Mouse (Mus musculus): Measurements from ENCODE around the gene Plekha7. TPM values are rescaled to one million over a fixed set of nuclear protein-coding genes. Genes with fewer than 3 reads are reported as not detected.
A peak's percentile ranks its signal among the peaks of the same experiment; 100 is the strongest.

Plekha7 gene
- 9.1 and 10.4 TPM in 2 replicates for polyA plus RNA-seq (2016; fragmentation: Nextera tagmentation; extraction: Ambion mirVana)

DNA sequence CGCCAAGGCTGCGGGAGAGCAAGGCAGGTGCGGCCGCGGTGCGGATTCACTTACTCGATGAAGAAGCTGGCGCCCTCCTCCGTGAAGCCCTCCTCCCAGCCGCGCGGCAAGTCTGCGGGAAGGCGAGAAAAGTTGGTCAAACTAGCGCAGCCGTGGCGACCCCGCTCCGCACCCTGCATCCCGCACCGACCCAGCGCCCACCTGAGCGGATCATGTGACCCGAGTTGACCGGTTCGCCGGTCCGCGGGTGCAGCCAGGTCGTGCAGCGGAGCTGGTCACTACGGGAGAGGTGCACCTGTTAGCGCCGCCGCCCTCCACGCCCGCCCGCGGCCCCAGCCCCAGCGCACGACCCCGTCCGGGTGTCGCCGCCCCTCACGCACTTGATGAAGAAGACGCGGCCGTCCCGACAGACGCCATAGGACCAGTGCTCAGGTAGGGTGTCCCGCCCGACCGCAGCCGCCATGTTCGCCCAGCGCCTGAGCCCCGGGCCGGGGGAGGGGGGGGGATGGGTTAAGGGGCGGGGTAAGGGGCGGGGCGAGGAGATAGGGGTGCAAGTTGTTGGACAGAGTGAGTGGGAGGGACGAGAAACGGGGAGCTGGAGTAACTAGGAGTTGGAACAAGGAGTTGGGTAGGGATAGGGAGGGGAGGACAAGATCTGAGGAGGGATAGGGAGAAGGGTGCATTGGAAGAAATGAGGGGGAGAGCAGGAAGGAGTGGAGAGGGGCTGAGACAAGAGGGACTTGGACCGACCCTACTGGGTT, at the start of gene Plekha7:
Gene Plekha7 (minus strand): TSS at position 506 of the 761 bp plus-strand sequence.
- H3K4me3 ChIP-seq: peak within 1 kb of the TSS; percentile 82
- ATAC-seq (ENCODE audit: low FRiP score, low read depth): peak; percentile 72
- H3K4me1 ChIP-seq: peaks cover 21% of the 10 kb centered on the region
- H3K9ac ChIP-seq: peak within 1 kb of the TSS; percentile 70
- H3K27ac ChIP-seq: no peak within 1 kb of the TSS
- no peaks in the 10 kb centered on the region for H3K9me3 ChIP-seq
- peak within 1 kb of the TSS; percentile 98 for H3K4me2 ChIP-seq (replicated peaks)
- under 1% methylated on average over 64 of the region's 65 CpGs for WGBS
- H3K27me3 ChIP-seq (replicated peaks): peaks cover 9% of the 10 kb centered on the region; the same call in 1 of the 2 replicates
- no peaks in the 10 kb centered on the region for H3K36me3 ChIP-seq

DNA sequence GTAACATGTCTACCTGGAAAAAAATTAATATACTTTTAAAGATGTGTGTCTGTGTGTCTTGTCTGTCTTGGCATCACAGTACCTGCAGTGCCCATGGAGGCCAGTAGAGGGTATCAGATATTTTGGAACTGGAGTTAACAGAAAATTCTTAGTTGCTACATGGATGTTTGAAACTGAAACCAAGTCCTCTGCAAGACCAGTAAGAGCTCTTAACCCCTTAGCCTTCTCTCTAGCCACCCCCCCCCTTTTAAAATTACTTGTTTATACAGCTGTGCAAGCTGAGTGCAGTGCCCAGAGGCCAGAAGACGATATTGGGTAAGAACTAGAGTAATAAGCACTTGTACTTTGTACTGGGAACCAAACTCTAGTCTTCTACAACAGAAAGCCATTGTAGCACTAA, 28.1 kb upstream of the Plekha7 start:
- Histone ChIP-seq H3K27me3 (replicated peaks) (no peaks in the 10 kb centered on the region), H3K4me1 (peaks cover 14% of the 10 kb centered on the region), H3K36me3 (peaks cover 17% of the 10 kb centered on the region), H3K27ac (no peak overlapping the region), H3K9ac (no peak overlapping the region), H3K4me2 (replicated peaks) (no peak overlapping the region), H3K9me3 (no peaks in the 10 kb centered on the region), H3K4me3 (no peak overlapping the region)
- no peak for ATAC-seq (ENCODE audit: low FRiP score, low read depth)
- 74% methylated on average over 1 of the region's 1 CpGs for WGBS

DNA sequence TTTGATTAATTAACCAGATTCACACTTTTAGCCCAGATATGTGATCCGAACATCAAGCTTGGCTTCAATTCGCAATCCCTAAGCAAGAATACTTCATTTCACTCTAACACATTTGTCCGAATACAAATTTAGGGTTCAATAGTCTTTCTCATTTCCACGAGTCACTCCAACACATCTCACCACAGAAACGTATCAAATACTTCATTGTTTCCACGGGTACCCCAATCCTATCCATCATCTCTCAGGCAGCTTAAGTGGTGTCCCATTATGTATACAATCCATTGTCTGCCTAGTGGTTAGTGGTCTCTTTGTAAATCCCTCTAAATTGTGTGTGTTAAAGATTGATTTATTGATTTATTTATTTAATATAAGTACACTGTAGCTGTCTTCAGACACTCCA, 27.0 kb upstream of the Plekha7 start:
- whole genome bisulfite sequencing: 66% methylated on average over 6 of the region's 6 CpGs
- H3K9ac ChIP-seq: no peak overlapping the region

DNA sequence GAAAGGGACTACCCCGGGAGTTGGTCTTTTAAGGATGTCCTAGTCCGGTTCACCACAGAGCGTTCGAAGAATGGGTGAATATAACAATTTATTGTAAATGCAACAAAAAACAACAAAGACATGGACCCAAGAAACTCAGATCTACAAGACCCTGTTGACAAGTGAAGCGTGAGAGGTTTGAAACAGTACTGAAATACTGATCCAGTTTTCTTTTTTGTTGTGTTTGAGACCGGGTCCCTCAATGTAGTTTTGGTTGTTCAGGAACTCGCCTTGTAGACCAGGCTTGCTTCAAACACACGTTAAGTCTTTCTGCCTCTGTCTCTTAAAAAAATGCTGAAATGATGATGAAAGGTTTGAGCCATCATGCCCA, 26.5 kb upstream of the Plekha7 start:
- H3K4me3 ChIP-seq: peak overlapping the region; percentile 68
- no peak for ATAC-seq (ENCODE audit: low FRiP score, low read depth)
- H3K27ac ChIP-seq: no peak overlapping the region
- H3K27me3 ChIP-seq (replicated peaks): no peaks in the 10 kb centered on the region
- H3K4me2 ChIP-seq (replicated peaks): peak overlapping the region; percentile 77
- no peaks in the 10 kb centered on the region for H3K9me3 ChIP-seq
- H3K4me1 ChIP-seq: peaks cover 14% of the 10 kb centered on the region
- peaks cover 30% of the 10 kb centered on the region for H3K36me3 ChIP-seq
- H3K9ac ChIP-seq: peak overlapping the region; percentile 78
- 27% methylated on average over 8 of the region's 8 CpGs for WGBS

More for the DNA sequence above, 27.0 kb upstream of the Plekha7 start:
- ATAC-seq (ENCODE audit: low FRiP score, low read depth): no peak
- Histone ChIP-seq H3K4me1 (peaks cover 14% of the 10 kb centered on the region), H3K27me3 (replicated peaks) (no peaks in the 10 kb centered on the region), H3K27ac (no peak overlapping the region), H3K4me2 (replicated peaks) (peak overlapping the region; percentile 77), H3K36me3 (peaks cover 26% of the 10 kb centered on the region), H3K4me3 (no peak overlapping the region), H3K9me3 (no peaks in the 10 kb centered on the region)

DNA sequence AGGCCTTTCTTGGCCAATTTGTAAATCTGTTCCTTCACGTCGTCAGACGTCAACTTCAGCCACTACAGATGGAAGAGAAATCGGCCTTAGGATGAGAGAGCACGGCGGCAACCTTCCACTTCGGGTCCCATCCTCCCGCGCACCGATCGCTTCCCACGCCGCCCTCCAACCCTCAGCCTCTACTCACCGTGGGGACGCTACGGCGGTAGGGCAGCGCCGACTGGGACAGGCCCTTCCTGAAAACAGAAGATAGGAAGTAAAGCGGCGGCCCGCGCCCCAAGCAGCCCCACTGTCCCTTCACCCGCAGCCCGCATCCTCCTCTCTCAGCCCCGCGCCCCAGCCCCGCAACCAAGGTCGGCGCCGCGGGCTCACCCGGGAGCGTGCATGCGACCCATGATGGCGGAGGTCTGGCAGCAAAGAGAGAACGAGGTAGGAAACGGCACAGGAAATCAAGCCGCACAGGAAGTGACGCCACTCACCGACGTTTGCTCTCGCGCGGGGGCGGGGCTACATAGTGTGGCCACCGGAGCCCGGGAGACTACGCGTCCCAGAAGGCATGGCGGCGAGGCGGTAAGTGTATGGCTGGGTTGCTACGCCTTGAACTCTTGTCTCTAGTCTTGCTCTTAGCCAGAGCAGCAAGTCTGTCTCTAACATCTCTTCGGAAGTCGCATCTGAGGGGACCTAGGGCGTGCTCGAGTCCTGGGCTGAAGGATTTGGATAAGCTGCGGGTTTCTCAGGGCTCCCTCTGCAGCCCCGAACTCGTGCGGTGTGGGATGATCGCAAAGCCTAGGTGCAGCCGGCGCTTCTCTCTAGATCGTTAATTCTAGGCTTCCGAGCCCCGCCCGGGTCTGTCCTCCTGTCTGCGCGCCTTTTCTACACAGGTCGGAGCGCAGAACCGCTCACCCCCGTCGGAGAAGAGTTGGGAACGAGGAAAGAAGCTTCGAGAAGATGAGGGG, 25.8 kb upstream of the Plekha7 start, which contains the start of gene Rps13:
Gene Rps13 (minus strand): TSS at position 483 of the 956 bp plus-strand sequence.
- ATAC-seq (ENCODE audit: low FRiP score, low read depth): peak; percentile 99
- Histone ChIP-seq H3K27me3 (replicated peaks) (no peaks in the 10 kb centered on the region), H3K4me2 (replicated peaks) (peak within 1 kb of the TSS; percentile 77), H3K4me1 (peaks cover 14% of the 10 kb centered on the region), H3K9me3 (no peaks in the 10 kb centered on the region), H3K27ac (no peak within 1 kb of the TSS), H3K4me3 (peak within 1 kb of the TSS; percentile 68), H3K9ac (peak within 1 kb of the TSS; percentile 78), H3K36me3 (peaks cover 33% of the 10 kb centered on the region)
- under 1% methylated on average over 78 of the region's 78 CpGs for WGBS

DNA sequence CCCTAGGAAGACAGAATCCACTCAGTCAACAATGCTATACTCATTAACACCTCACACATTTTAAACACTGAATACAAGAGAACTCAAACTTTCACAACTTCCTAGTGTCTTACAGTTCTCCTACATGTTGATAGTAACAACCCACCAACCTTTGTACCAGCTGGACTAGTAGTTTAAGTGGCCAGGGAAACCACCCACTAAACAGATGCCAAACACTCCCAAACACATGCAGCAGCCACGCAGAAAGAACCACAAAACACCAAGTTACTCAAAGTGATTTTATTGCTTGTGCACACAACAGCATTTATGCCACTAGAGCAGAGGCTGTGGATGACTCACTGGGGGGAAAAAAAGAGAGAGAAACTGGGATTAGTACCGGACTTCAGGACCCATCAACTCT, 23.1 kb upstream of the Plekha7 start:
- Histone ChIP-seq H3K4me2 (replicated peaks) (no peak overlapping the region), H3K27me3 (replicated peaks) (no peaks in the 10 kb centered on the region), H3K9ac (no peak overlapping the region), H3K36me3 (peaks cover 39% of the 10 kb centered on the region), H3K4me3 (no peak overlapping the region), H3K4me1 (peaks cover 14% of the 10 kb centered on the region), H3K9me3 (no peaks in the 10 kb centered on the region), H3K27ac (no peak overlapping the region)
- ATAC-seq (ENCODE audit: low FRiP score, low read depth): no peak
- 93% methylated on average over 2 of the region's 2 CpGs for WGBS

DNA sequence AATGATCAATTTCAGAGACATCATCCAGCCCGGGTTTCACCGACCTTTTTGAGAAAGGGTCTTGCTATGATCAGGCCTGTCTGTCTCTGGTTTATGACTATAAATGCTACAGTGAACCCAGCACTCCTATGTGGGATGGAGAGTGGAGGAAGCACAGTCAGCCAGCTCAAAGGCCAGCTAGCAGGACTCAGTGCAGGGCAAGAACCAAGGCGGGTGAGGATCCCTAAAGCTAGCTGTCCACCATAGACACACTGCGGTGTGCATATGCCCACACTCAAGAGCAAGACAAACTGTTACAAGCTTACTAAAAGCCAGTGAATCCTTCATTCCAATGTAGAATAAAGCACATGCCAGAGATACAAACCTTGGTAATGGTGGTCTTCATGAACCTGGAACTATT, 21.7 kb upstream of the Plekha7 start:
- Histone ChIP-seq H3K27ac (no peak overlapping the region), H3K9me3 (no peaks in the 10 kb centered on the region)
- WGBS: 89% methylated on average over 4 of the region's 4 CpGs

DNA sequence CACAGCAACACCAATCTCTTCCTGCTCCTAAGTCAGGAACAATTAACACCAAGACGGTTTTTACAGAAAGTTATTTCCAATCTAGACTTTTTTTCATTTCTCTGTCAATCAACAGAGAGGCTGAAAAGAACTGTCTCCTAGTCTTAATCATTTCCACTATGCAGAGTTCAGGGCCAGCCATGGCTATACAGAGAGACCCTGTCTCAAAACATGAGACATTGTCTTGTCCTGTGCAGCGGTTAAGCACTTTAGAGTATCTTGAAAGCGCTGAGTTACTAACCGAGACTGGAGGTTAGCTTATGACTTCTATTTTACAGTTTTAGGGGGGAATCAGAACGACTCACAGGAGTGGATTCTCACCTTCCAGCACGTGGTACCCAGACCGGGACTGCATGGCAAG, 20.6 kb upstream of the Plekha7 start:
- no peak for ATAC-seq (ENCODE audit: low FRiP score, low read depth)
- Histone ChIP-seq H3K9me3 (no peaks in the 10 kb centered on the region), H3K36me3 (peaks cover 39% of the 10 kb centered on the region), H3K27ac (no peak overlapping the region), H3K4me3 (no peak overlapping the region), H3K27me3 (replicated peaks) (no peaks in the 10 kb centered on the region), H3K4me2 (replicated peaks) (no peak overlapping the region), H3K4me1 (peaks cover 6% of the 10 kb centered on the region), H3K9ac (no peak overlapping the region)
- 75% methylated on average over 7 of the region's 7 CpGs for WGBS

More for the DNA sequence above, 21.7 kb upstream of the Plekha7 start:
- Histone ChIP-seq H3K36me3 (peaks cover 39% of the 10 kb centered on the region), H3K4me3 (no peak overlapping the region), H3K4me1 (peaks cover 11% of the 10 kb centered on the region), H3K9ac (no peak overlapping the region), H3K4me2 (replicated peaks) (no peak overlapping the region), H3K27me3 (replicated peaks) (no peaks in the 10 kb centered on the region)
- ATAC-seq (ENCODE audit: low FRiP score, low read depth): no peak

DNA sequence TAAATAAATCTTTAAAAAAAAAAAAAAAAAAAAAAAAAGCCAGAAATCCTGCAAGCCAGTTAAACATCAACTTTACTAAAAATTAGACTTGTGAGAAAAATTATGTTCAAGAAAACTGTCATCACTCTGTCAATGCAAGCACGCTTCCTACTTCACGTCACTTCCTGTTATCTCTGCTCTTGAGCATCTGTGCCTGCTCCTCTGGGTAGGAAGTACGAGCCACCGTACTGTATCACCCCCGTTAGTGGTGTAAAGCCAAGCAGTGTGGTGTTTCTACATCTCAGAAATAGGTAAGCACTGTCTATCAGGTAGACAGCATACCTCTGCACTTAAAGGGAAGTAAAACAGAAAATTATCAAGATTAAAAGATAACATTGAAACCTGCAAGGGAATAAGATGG, 19.7 kb upstream of the Plekha7 start:
- Histone ChIP-seq H3K27ac (no peak overlapping the region), H3K4me2 (replicated peaks) (no peak overlapping the region), H3K9me3 (no peaks in the 10 kb centered on the region), H3K36me3 (peaks cover 39% of the 10 kb centered on the region), H3K27me3 (replicated peaks) (no peaks in the 10 kb centered on the region), H3K9ac (no peak overlapping the region), H3K4me3 (no peak overlapping the region), H3K4me1 (peaks cover 3% of the 10 kb centered on the region)
- WGBS: 92% methylated on average over 5 of the region's 5 CpGs
- no peak for ATAC-seq (ENCODE audit: low FRiP score, low read depth)

DNA sequence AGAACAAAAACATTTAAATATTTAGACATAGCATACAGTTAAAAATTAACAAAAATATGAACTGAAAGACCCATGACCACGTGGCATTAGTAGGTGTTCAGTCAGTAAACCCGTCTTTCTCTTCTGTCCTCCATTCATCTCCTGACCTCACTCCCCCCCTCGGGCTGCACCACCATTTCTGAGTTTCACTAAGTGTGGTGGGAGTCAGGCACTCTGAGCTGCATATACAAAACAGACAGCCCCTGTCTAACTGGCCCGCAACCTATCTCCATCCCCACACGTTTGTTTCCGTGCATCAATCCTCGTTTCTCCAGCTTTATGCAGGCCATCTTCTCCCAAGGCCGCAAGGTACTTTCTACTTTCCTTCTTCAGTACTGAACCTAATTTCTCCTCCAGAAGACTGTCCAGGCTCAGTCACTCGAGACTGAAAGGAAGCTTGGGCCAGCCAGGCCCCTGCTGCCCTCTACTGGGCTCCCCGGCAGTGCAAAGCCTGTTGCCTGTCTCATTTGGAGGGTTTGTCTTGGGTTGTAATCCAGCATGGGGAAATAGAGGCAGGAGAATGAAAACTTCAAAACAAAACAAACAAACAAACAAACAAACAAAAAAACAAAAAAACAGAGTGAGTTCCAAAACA, 15.3 kb upstream of the Plekha7 start:
- Histone ChIP-seq H3K9me3 (no peaks in the 10 kb centered on the region), H3K27me3 (replicated peaks) (no peaks in the 10 kb centered on the region), H3K4me1 (no peaks in the 10 kb centered on the region), H3K27ac (no peak overlapping the region), H3K4me3 (no peak overlapping the region), H3K4me2 (replicated peaks) (no peak overlapping the region), H3K36me3 (peaks cover under 1% of the 10 kb centered on the region; the same call in 1 of the 2 replicates), H3K9ac (no peak overlapping the region)
- 0 out of 2 replicates have a peak, but pooled peaks have one; percentile 63 for ATAC-seq (ENCODE audit: low FRiP score, low read depth)
- 39% methylated on average over 10 of the region's 10 CpGs for WGBS

DNA sequence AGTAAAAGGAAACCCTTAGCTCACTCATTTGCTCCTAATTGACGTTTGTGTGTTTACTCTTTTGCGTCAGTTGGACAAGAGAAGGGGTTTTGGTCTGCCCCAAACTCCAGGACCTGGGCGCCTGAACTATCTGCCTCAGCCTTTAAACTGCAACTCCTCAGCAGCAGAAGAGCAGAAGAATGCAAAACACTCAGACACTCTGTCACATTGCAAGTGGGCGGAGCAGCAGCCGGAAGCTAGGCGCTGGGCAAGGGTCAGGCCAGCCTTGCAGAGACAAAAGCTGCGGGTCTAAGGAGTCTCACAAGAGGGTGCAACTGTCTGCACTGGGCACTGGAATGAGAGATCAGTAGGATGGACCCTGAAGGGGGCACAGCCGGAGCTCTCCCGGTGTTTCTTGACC, 1.3 kb upstream of the Plekha7 start:
- ATAC-seq (ENCODE audit: low FRiP score, low read depth): no peak

More for the DNA sequence above, 1.3 kb upstream of the Plekha7 start:
- H3K36me3 ChIP-seq: no peaks in the 10 kb centered on the region
- H3K4me2 ChIP-seq (replicated peaks): peak overlapping the region; percentile 36; the same call in 1 of the 2 replicates
- H3K27me3 ChIP-seq (replicated peaks): peaks cover 9% of the 10 kb centered on the region; the same call in 1 of the 2 replicates
- H3K9me3 ChIP-seq: no peaks in the 10 kb centered on the region
- H3K27ac ChIP-seq: no peak overlapping the region
- H3K9ac ChIP-seq: no peak overlapping the region
- H3K4me3 ChIP-seq: peak overlapping the region; percentile 11; the same call in 1 of the 2 replicates
- H3K4me1 ChIP-seq: peaks cover 21% of the 10 kb centered on the region
- WGBS: 12% methylated on average over 9 of the region's 9 CpGs

Data from neural tube, embryonic 12.5 days (tissue).